Mouse (Mus musculus) cerebellum, adult 2 months (tissue): Measurements from ENCODE around the gene Wdr93.

Experiments
- CTCF ChIP-seq: fragments of 200-500 bp; IDR thresholded peaks from 2 replicates; pipeline ENCODE4 v1.5.1; 2011; ENCODE audit warnings: low read depth, mild to moderate bottlenecking, control low read depth, low read length, moderate library complexity, borderline replicate concordance; ENCODE audit not compliant: insufficient read depth
- POLR2A ChIP-seq: fragments of 200-500 bp; IDR thresholded peaks from 2 replicates; pipeline ENCODE4 v1.6.1; 2011; ENCODE audit warnings: low read length, control low read depth, borderline replicate concordance; ENCODE audit not compliant: insufficient read depth

DNA sequence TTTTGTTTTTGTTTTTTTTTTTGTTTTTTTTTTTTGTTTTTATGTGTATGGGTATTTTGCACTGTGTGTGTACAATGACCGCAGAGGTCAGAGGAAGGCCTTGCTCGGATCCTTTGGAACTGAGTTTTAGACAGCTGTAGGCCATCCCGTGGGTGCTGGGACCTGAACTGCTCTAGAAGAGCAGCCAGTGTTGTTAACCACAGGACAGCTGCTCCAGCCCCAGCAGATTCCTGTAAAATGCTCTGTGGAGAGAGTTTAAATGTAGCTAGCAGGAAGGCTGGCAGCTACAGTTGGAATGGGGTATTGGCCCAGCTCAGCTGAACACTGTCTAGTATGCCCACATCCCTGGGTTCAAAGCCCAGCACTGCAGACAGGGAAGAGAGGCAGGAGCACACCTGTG, 26.7 kb downstream of the Wdr93 start:
- TF ChIP-seq CTCF (no peak), POLR2A (no peak)
